Mouse (Mus musculus): ENCODE measurements around the gene Yipf2.
"Not testable (repeated sequence)": the region's sequence is repeated elsewhere in the genome, so short reads cannot be mapped to it uniquely, and the experiment has no call there.

Yipf2 gene

DNA sequence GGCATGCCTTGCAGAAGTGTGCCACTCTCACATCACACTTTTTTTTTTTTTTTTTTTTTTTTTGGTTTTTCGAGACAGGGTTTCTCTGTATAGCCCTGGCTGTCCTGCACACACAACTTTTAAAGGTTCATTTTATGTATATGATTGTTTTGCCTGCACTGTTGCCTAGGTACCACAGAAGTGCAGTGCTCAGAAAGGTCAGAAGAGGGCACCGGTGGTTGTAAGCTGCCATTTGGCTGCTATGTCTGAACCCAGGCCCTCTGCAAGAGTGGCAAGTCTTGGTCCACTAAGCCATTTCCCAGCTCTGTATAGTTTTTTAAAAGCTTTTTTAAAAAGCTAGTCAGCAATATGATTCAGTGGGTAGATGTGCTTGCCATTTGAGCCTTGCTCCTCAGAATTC is 5.6 kb upstream of the Yipf2 start:
- DNase-seq = no peak

DNA sequence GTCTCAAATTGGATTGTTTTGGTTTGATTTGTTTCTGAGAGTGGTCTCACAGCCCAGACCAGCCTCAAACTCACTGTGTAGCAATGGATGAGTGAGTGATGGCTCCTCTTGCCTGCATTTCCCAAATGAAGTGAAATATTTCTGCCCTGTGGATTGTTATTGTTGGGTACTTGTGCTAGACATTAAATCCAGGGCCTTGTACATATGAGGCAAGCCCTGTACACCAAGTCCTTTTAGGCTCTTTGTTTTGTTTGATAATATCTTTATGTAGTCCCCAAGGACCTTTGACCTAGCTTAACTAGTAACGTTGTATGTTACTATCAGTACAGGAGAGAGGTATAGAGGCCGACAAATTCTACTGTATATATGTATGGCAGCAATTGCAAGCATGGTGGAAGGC is 2.2 kb upstream of the Yipf2 start:
- DNase-seq = no peak

DNA sequence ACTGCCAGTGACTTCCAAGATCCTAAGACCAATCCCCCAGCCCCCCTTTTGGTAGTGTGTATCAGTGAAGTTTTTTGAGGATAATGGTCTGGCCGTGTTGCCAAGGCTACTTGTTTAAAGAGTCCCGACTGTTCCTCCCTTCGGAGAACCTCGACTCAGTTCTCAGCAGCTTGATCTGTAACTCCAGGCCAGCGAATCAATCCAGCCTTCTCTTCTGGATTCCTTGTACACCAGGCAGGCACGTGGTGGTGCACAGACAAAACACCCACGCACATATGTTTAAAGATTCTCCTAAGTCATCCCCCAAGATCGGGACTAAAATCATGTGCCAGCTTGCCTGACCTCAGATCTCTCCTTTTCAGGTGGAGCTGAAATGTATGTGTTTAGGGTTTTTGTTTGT is 1.7 kb upstream of the Yipf2 start:
- DNase-seq = not testable (repeated sequence)

DNA sequence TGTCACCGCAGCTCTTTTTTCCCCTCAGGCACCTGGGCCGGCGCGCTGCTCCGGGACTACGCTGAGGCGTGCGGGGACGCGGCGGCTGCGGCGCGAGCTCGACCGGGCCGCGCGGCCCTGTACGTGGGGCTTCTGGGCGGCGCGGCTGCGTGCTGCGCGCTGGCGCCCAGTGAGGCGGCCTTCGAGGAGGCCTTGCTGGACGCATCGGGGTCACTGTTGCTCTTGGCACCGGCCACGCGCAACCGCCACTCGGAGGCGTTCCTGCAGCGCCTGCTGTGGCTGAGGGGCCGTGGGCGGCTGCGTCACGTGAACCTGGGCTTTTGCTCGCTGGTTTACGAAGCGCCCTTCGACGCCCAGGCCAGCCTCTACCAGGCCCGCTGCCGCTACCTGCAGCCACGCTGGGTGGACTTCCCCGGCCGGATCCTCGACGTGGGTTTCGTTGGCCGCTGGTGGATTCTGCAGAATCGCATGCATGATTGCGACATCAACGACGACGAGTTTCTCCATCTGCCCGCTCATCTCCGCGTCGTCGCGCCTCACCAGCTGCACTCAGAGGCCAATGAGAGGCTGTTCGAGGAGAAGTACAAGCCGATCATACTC is 594 bp upstream of the Yipf2 start:
- DNase-seq = peak; percentile 70

DNA sequence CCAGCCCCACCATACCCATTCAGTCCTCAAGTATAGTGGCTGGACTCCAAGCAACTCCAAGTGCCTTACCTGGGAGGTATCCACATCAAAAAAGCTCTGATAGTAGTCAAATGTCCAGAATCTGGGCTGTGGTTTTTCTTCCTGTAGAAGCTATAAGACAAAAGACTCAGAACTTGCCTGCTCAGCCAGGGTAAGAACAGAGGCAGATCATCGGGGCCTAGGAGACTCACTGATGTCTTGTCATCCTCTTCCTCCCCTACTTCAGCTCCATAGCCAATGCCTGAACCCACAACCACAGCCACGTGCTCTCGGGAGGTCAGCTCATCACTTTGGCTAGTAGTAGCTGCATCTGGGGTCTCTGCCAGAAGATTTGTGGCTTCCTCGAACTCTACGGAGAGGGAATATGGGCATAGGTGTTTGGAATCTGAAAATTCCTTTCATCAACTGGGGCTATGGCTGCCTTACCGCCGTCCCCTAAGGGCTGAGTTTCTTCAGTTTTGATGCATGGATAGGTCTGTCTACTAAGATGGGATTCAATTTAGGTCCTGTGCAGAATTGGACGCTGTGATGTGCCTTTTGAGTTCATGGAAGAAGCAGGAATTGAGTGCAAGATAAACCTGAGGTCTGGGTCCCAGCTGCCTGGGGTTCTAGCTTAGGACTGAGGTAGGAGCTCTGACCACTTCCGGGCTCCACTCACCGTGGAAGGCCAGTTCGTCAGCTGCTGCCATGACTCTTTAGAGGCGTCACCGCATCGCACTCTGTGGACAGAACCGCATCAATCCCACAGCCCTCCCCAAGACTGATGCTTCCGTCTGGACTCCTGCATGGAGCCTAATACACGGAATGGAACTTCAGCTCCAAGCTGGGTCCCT is 561 bp downstream of the Yipf2 start:
- no peak for DNase-seq

DNA sequence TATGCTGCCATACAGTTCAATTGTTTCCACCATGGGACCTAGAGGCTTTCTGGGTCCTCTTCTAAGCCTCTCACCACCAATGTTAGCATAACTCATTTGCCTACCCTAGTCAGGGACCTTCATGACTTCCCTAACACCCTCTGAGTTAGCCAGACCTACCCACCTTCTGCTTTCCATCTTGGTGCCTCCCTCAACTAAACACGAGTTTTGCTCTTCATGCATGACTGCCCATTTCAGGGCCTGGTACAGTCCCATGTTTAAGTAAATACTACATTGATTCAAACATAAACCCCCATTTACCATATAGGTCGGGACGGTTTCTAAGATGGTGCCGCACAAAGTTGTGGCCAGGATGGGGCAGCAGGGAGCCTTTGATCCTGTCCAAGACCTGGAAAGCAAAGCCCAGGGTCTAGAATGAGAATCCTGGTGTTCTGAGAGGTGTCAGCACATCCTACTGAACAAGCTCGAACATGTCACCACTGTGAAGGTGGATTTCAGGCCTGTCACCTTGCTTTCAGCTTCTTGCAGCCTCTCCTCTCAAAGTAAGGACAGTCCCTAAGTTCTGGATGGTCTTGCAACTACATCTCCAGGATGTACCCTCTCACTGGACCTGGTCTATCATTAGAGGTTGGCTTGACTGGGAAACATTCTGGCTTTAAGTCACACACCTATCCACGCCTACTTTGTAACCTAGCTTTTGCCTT is 1.3 kb downstream of the Yipf2 start:
- no peak for DNase-seq

DNA sequence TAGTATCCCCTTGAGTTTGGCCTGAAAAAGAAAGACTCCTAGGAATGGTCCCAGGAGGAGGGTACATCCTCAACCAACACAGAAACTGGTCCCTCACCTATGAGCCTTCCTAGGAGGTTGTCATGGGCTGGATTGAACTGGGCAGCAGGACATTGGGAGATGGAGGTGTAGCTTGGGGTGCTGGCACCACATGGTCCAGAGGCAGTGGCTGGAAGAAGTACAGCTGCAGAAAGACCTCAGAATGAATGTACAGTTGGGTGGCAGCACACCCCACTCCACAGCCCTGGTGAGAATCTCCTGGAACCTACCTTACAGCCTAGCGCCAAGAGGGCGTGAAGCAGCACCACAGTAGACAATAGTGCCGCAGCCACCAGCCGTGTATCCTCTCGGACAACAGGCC is 3.1 kb downstream of the Yipf2 start:
- no peak for DNase-seq

DNA sequence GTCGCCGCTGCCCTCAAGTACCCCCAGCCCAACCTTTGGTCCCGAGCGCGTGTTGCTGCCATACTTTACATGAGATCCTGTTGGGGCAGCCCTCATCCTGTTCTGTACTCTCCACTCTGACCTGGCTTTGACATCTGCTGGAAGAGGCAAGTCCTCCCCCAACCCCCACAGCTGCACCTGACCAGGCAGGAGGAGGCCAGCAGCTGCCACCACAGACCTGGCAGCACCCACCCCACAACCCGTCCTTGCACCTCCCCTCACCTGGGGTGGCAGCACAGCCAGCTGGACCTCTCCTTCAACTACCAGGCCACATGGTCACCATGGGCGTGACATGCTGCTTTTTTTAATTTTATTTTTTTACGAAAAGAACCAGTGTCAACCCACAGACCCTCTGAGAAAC is 4.3 kb downstream of the Yipf2 start:
- DNase-seq = no peak

DNA sequence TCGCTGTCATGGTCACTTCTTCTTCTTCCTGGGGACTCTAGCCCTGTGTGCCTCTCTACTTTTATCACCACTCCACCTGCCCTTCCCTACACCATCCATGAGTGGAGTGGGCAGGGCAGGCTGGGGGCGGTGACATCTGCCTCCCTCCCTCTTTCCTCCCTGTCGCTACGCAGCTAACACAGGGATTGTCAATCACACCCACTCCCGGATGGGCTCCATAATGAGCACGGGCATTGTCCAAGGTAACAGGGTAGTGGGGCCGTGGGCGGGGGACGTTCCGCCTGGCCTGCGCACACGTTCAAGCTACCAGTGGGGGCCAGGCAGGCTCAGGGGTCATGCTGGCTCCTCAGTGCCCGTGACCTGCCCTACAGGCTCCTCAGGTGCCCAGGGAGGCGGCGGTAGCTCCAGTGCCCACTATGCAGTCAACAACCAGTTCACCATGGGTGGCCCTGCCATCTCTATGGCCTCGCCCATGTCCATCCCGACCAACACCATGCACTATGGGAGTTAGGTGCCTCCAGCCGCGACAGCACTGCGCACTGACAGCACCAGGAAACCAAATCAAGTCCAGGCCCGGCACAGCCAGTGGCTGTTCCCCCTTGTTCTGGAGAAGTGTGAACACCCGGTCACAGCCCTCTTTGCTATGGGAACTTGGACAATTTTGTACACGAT is 4.8 kb downstream of the Yipf2 start:
- DNase-seq = no peak

DNA sequence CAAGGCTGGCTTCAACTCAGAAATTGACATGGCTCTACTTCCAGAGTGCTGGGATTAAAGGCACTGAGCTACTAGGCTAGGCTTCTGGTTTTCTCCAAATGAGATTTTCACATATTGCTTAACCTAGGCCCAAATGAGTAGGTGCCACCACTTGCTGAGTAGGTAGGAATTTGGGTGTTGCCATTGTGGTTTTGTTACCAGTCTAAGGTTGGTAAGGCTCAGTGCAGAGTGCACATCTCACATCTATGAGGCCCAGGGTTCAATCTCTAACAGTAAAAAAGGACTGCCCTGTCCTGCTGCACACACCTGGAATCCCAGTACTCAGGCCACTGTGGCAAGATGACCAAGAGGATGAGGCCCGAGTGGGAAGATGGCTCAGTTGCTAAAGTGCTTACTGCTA is 7.2 kb downstream of the Yipf2 start:
- no peak for DNase-seq

DNA sequence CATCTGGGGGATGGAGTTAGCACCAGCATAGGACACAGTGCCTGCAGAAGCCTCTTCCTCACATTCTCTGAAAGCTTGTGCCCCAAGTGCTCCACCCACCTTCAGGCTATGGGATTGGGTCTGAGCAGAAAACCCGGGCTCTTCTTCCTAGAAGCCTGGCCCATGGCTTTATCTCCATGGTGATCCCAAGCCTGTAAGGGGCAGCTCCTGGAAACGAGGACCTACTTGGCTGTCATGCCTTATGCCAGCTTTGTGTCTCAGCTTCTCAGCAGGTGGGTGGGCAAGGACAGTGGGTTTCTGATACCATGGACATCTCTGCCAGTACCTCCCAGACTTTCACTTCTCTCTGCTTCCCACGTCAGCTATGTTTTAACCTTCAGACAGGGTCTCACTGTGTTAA is 14.4 kb downstream of the Yipf2 start:
- DNase-seq = no peak

DNA sequence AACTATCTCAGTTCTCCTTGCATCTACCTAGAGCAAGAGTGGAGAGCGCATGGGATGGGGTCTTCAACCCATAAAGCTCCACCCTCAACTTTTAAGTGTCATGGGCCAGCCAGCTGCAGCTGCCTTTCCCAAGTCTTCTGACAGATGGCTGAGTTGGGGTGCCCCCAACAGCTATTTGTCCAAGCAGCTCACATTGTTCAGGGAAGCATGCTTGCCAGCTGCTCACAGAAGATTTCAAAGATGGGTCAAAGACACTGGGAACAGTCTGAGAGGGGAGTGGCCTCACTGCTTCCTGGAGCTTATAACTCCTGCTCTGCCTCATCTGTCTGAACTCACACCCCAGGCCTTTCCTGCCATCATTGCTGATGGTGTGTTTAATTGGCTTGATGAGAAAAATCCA is 16.3 kb downstream of the Yipf2 start:
- DNase-seq = no peak

DNA sequence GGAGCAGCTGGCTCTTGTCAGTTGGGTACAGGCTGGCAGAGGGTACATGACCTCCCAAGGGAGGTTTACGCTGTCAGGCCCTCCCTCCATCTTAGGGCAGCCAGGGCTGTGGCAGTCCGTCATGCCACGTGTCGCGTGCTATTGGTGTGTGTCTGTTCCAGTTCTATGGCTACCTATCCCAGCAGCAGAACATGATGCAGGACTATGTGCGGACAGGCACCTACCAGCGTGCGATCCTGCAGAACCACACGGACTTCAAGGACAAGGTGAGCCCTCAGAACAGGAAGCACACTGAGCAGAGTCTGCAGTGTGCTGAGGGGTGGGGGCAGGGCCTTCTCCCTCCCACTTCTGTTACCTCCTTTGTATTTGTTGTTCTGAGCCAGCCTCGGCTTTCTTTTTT is 17.4 kb downstream of the Yipf2 start:
- no peak for DNase-seq

DNA sequence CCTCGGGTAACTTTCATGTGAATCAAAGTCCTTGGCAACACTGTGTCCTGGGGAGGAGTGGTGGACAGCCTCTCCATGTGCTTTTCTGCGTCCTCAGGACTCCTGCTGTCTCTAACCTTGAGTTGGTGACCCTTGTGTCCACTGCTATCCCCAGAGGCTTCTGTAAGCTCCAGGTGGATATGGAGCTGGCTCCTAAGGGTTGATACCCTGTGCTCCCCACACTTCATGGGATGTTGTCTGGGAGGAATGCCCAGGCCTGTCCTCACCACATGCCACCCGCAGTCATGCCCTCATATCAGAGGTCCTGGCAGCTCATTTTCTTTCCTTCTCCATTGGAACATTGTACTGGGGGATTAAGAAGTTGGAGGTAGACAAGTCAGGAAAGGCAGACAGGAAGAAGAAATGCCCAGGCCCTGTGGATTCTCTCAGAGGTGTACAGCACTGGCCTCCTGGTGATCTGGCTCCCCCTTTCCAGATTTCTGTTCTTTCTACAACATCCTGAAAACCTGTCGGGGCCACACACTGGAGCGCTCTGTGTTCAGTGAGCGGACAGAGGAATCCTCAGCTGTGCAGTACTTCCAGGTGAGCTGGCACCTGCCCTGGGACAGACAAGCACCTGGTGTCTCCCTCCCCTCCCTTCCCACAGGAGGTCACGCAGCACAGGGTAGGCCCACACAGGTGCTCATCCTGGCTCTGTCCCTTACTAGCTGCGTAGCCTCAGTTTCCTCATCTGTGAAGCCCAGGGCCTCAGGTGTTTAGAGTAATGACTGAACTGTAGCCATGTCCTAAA is 18.4 kb downstream of the Yipf2 start:
- no peak for DNase-seq

DNA sequence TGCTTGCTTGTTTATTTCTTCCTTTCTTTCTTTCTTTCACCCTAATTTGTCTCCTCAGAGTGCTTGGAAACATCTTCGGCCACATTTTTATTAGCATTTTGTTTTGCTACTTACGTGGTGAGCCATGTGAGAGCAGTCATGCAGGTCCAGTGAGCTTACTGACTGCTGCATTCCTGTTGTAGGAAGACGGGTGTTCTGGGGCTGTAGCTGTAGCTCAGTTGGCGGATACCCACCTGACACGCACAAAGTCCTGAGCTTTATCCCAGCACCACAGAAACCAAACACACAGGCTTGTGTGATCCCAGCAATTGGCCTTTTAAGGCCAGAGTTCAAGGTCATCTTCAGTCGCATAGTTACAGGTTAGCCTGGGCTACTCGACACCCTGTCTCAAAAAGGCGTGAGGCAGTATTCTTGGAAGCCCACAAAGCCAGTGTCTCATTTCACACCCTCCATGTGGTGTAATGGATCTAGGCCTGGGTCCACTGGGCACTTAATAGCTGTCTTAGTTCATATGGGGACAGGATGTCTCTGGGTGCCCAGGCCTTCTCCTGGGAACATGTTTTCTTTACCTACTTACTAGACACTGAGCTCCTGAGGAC is 23.9 kb downstream of the Yipf2 start:
- DNase-seq = no peak

DNA sequence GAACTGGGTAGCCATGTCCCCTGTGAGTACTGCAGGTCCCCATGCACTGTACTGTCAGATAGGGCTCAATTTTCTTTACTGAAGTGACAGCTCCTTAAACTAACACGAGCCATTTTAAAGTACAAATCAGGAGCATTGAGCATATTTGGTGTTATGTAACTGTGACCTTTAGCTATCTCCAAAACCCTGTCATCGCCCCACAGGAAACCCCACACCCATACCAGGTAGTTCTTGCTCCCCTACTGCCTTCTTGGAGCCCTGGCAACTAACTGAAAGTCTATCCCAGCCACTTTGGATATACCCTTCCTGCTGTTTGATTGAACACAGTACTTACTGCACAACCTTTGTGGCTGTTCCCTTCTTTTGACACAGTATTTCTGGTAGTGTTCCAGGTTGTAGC is 25.6 kb downstream of the Yipf2 start:
- no peak for DNase-seq

DNA sequence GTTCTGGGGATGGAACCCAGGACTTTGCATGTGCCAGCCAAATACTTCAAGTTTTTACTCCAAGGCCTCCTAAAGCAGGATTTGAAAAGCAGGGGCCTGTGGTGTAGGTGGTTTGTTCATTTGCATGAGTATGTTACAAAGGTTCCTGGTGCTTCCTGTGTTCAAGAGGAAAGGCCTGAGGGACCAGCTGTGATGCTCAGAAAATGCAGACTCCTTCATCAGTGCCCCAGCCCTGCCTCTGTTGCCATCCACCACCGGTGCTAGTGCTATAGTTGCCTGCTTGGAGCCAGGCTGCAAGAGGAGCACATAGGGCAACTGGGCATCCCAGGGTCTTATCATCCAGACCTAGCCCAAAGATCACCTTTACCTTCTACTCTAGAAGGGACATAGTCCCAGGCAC is 26.1 kb downstream of the Yipf2 start:
- no peak for DNase-seq

DNA sequence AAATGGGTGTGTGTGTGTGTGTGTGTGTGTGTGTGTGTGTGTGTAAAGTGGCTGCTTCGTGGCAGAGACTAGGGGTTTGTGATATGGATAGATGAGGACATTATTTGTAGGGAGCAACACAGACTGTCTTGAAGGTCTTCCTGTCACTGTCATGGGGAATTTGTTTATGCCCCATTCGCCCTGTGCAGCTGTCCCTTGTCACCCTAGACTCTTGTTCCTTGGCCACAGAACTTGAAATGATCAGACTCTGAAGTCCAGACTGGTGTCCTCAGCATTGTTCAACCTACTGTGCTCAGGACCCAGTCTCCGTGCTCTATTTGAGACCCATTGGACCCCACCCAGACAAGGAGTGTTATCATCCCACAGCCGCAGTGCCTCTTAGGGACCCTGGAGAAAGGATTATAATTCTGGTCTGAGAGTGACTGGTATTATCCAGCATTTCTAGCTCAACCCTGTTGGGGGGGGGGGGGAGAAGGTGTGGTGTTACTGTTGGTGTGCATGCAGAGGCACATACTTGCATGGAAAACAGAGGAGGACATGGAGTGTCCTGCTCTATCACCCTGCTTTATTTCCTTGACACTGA is 27.5 kb downstream of the Yipf2 start:
- DNase-seq = no peak

DNA sequence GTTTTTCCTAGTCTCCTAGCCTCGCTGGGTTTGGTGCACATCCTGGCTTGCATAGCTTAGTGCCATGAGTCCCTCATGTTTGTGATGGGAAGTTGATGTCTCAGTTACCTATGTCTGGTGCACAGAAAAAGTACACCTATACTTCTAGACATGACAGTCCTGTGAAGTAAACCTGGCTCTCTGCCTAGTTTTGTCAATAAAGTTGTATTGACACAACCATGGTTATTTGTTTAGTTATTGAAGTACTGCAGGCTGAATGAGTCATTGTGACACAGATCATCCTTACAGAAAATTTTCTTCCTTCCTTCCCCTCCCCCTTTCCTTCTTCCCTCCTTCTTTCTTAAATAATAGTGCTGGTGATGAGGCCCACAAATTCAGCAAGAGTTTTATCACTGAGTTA is 28.2 kb downstream of the Yipf2 start:
- no peak for DNase-seq

DNA sequence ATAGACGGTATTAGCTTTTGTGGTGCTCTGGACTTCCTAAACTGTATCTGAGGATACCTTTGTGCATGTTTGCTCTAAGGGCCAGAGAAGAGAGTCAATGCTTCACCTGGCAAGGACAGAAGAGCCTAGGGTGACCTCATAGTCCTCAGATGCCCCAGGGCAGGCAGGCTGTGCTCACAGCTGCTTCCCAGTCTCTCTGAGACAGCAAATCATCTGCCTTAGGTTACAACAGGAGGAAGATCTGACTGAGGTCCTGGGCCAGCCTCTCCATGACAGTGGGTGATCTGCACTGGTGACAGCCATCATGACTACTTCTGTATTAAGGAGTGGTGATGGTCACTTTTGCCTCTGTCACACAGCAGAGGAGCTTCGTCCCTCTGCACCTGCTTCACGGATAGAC is 33.5 kb downstream of the Yipf2 start:
- DNase-seq = no peak

DNA sequence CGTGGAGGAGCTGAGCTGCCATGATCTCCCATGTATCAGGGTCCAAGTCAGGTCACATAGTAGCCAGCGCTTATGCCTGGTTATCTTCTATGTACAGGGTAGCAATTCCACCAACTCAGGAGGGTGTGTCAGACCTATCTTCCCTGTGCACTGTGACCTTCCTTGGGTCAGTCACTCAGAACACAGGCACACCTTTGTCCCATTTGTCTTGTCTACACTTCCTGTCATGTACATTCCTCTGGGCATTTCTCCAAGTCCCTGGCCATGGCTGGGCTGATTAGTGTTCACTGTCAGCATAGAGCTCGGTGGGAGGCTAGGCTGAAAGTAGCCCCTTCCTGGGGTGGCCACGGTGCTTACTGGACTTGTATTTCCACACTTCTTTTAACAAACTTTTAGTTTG is 34.3 kb downstream of the Yipf2 start:
- DNase-seq = peak; percentile 51

DNA sequence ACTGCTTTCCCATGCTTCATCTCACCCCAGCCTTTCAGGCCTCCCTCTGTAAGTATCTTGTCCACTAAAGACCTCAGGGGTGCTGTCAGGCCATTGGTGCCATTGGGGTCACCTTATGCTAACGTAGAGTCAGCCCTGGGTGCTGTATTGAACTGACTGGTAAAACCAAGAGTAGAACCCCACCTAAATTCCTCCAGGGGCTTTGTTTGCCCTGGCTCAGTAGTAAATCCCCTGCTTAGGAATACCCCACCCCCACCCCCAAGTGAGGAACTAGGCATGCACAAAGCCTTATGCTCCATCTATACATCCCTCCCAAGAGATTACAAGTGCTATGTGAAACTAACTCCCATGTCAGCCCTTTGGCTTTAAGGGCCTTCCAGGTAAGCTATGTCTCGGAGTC is 35.1 kb downstream of the Yipf2 start:
- no peak for DNase-seq
